Mouse (Mus musculus) forebrain, embryonic 13.5 days (tissue): Measurements from ENCODE around the gene Map4k5. TPM values are rescaled to one million over a fixed set of nuclear protein-coding genes. Genes with fewer than 3 reads are reported as not detected.
A peak's percentile ranks its signal among the peaks of the same experiment; 100 is the strongest.

ENCODE experiments used
- ATAC-seq: fragments of 200-750 bp; cut with Nextera tagmentation; 2 replicates; pipeline ENCODE4 v1.8.0; 2017
- H3K27ac ChIP-seq: fragments of 300-500 bp; sonication (generic); 2 replicates; pipeline ENCODE4 v1.5.1; 2015; ENCODE audit warnings: inconsistent platforms, mild to moderate bottlenecking, moderate library complexity
- H3K27me3 ChIP-seq: fragments of 300-500 bp; sonication (generic); 2 replicates; pipeline ENCODE4 v1.6.1; 2015; ENCODE audit warnings: mild to moderate bottlenecking, inconsistent platforms
- H3K36me3 ChIP-seq: fragments of 300-500 bp; sonication (generic); 2 replicates; pipeline ENCODE4 v1.6.1; 2015; ENCODE audit warnings: mild to moderate bottlenecking, inconsistent platforms; ENCODE audit not compliant: poor library complexity, severe bottlenecking
- H3K4me1 ChIP-seq: fragments of 300-500 bp; sonication (generic); 2 replicates; pipeline ENCODE4 v1.6.1; 2015; ENCODE audit warnings: inconsistent platforms
- H3K4me2 ChIP-seq: fragments of 300-500 bp; sonication (generic); 2 replicates; pipeline ENCODE4 v1.6.1; 2015; ENCODE audit warnings: inconsistent platforms, mild to moderate bottlenecking, moderate library complexity
- H3K4me3 ChIP-seq: fragments of 300-500 bp; sonication (generic); 2 replicates; pipeline ENCODE4 v1.5.1; 2015; ENCODE audit warnings: mild to moderate bottlenecking, inconsistent platforms
- H3K9ac ChIP-seq: fragments of 300-500 bp; sonication (generic); 2 replicates; pipeline ENCODE4 v1.6.1; 2015; ENCODE audit warnings: mild to moderate bottlenecking, inconsistent platforms
- H3K9me3 ChIP-seq: fragments of 300-500 bp; sonication (generic); replicated peaks from 2 replicates; pipeline ENCODE4 v1.6.1; 2016; ENCODE audit warnings: inconsistent platforms
- WGBS: fragments of 180-500 bp; shearing (Covaris S2); methylation state at CpG from one replicate; pipeline ENCODE4 v1.1.7; 2015; 5-methylcytosine and 5-hydroxymethylcytosine counted together
- polyA plus RNA-seq: library from polyadenylated mRNA; unstranded; fragments of >200 nt; fragmentation: Nextera tagmentation; extraction: Ambion mirVana; gene quantifications from 2 replicates; pipeline ENCODE4 v1.2.1, GENCODE M21; 2015

Map4k5 gene
- polyA plus RNA-seq, 1 experiment from 2014 or later: 24.2 TPM

GRCm38 (mm10) chr12:69796311-69796710, 96.7 kb downstream of the Map4k5 start:
- Histone ChIP-seq H3K9me3 (no peaks in the 10 kb centered on the region), H3K27ac (no peak overlapping the region), H3K36me3 (no peaks in the 10 kb centered on the region), H3K27me3 (no peaks in the 10 kb centered on the region), H3K4me1 (peaks cover under 1% of the 10 kb centered on the region; the same call in 1 of the 2 replicates), H3K9ac (no peak overlapping the region), H3K4me2 (no peak overlapping the region), H3K4me3 (no peak overlapping the region)
- ATAC-seq: no peak
- 90% methylated on average over 3 of the region's 3 CpGs for WGBS

GRCm38 (mm10) chr12:69790530-69791505, 102.2 kb downstream of the Map4k5 start, which contains the start of gene Cdkl1:
Gene Cdkl1 (minus strand): TSS chr12:69791267.
- no peaks in the 10 kb centered on the region for H3K36me3 ChIP-seq
- peak; percentile 93 for ATAC-seq
- peak within 1 kb of the TSS; percentile 58 for H3K4me3 ChIP-seq
- peak within 1 kb of the TSS; percentile 72 for H3K9ac ChIP-seq
- peaks cover 5% of the 10 kb centered on the region; the same call in 1 of the 2 replicates for H3K27me3 ChIP-seq
- H3K9me3 ChIP-seq: no peaks in the 10 kb centered on the region
- WGBS: 2% methylated on average over 45 of the region's 45 CpGs
- peaks cover 15% of the 10 kb centered on the region for H3K4me1 ChIP-seq
- no peak within 1 kb of the TSS; the same call in 1 of the 2 replicates for H3K27ac ChIP-seq
- H3K4me2 ChIP-seq: peak within 1 kb of the TSS; percentile 97

- peak overlapping the region; percentile 58 for H3K4me3 ChIP-seq
- ATAC-seq: peak; percentile 17; the same call in 1 of the 2 replicates
- H3K27ac ChIP-seq: no peak overlapping the region
- peak overlapping the region; percentile 97 for H3K4me2 ChIP-seq
- H3K27me3 ChIP-seq: peaks cover 5% of the 10 kb centered on the region; the same call in 1 of the 2 replicates
- no peaks in the 10 kb centered on the region for H3K9me3 ChIP-seq
- 32% methylated on average over 27 of the region's 27 CpGs for WGBS
- no peaks in the 10 kb centered on the region for H3K36me3 ChIP-seq
- peak overlapping the region; percentile 72 for H3K9ac ChIP-seq
- peaks cover 15% of the 10 kb centered on the region for H3K4me1 ChIP-seq
Observed at GRCm38 (mm10) chr12:69789766-69790529, 103.1 kb downstream of the Map4k5 start.

- H3K9me3 ChIP-seq: no peaks in the 10 kb centered on the region
- no peak overlapping the region for H3K9ac ChIP-seq
- H3K4me3 ChIP-seq: no peak overlapping the region
- no peak overlapping the region for H3K4me2 ChIP-seq
- ATAC-seq: no peak
- peaks cover 15% of the 10 kb centered on the region for H3K4me1 ChIP-seq
- H3K27me3 ChIP-seq: peaks cover 5% of the 10 kb centered on the region; the same call in 1 of the 2 replicates
- no peak overlapping the region for H3K27ac ChIP-seq
- H3K36me3 ChIP-seq: no peaks in the 10 kb centered on the region
- WGBS: 91% methylated on average over 5 of the region's 5 CpGs
Observed at GRCm38 (mm10) chr12:69788380-69788779, 104.6 kb downstream of the Map4k5 start.

- H3K36me3 ChIP-seq: no peaks in the 10 kb centered on the region
- ATAC-seq: no peak
- H3K27ac ChIP-seq: no peak overlapping the region
- peaks cover 7% of the 10 kb centered on the region for H3K4me1 ChIP-seq
- no peak overlapping the region for H3K9ac ChIP-seq
- WGBS: 89% methylated on average over 9 of the region's 9 CpGs
- no peak overlapping the region for H3K4me3 ChIP-seq
- H3K9me3 ChIP-seq: no peaks in the 10 kb centered on the region
- H3K4me2 ChIP-seq: no peak overlapping the region
- peaks cover 5% of the 10 kb centered on the region; the same call in 1 of the 2 replicates for H3K27me3 ChIP-seq
Observed at GRCm38 (mm10) chr12:69785471-69785870, 107.5 kb downstream of the Map4k5 start.

- no peak overlapping the region for H3K27ac ChIP-seq
- H3K27me3 ChIP-seq: no peaks in the 10 kb centered on the region
- H3K4me3 ChIP-seq: no peak overlapping the region
- ATAC-seq: no peak
- H3K36me3 ChIP-seq: no peaks in the 10 kb centered on the region
- H3K4me2 ChIP-seq: no peak overlapping the region
- no peaks in the 10 kb centered on the region for H3K4me1 ChIP-seq
- H3K9ac ChIP-seq: no peak overlapping the region
- WGBS: 59% methylated on average over 6 of the region's 6 CpGs
- H3K9me3 ChIP-seq: no peaks in the 10 kb centered on the region
Observed at GRCm38 (mm10) chr12:69783247-69784025, 109.6 kb downstream of the Map4k5 start.

GRCm38 (mm10) chr12:69781935-69782650, 110.9 kb downstream of the Map4k5 start:
- no peak for ATAC-seq
- Histone ChIP-seq H3K9ac (no peak overlapping the region; the same call in 1 of the 2 replicates), H3K4me1 (no peaks in the 10 kb centered on the region), H3K9me3 (no peaks in the 10 kb centered on the region), H3K27ac (no peak overlapping the region), H3K36me3 (no peaks in the 10 kb centered on the region), H3K27me3 (no peaks in the 10 kb centered on the region), H3K4me2 (no peak overlapping the region), H3K4me3 (no peak overlapping the region)
- 87% methylated on average over 10 of the region's 10 CpGs for WGBS

- 76% methylated on average over 8 of the region's 8 CpGs for WGBS
- no peak for ATAC-seq
- no peaks in the 10 kb centered on the region for H3K36me3 ChIP-seq
- H3K27ac ChIP-seq: no peak overlapping the region
- H3K4me1 ChIP-seq: no peaks in the 10 kb centered on the region
- no peaks in the 10 kb centered on the region for H3K9me3 ChIP-seq
- H3K4me3 ChIP-seq: no peak overlapping the region
- no peaks in the 10 kb centered on the region for H3K27me3 ChIP-seq
- no peak overlapping the region for H3K9ac ChIP-seq
- H3K4me2 ChIP-seq: no peak overlapping the region
Observed at GRCm38 (mm10) chr12:69781480-69781879, 111.5 kb downstream of the Map4k5 start.

- no peak overlapping the region for H3K27ac ChIP-seq
- no peak for ATAC-seq
- H3K9ac ChIP-seq: no peak overlapping the region
- H3K4me2 ChIP-seq: no peak overlapping the region
- no peaks in the 10 kb centered on the region for H3K9me3 ChIP-seq
- H3K4me1 ChIP-seq: no peaks in the 10 kb centered on the region
- WGBS: 70% methylated on average over 2 of the region's 2 CpGs
- no peak overlapping the region for H3K4me3 ChIP-seq
- H3K36me3 ChIP-seq: no peaks in the 10 kb centered on the region
- H3K27me3 ChIP-seq: no peaks in the 10 kb centered on the region
Observed at GRCm38 (mm10) chr12:69777957-69778356, 115.0 kb downstream of the Map4k5 start.

GRCm38 (mm10) chr12:69777341-69777730, 115.7 kb downstream of the Map4k5 start:
- Histone ChIP-seq H3K4me2 (no peak overlapping the region), H3K27ac (no peak overlapping the region), H3K36me3 (no peaks in the 10 kb centered on the region), H3K27me3 (no peaks in the 10 kb centered on the region), H3K4me3 (no peak overlapping the region), H3K9ac (no peak overlapping the region), H3K4me1 (no peaks in the 10 kb centered on the region), H3K9me3 (no peaks in the 10 kb centered on the region)
- no peak for ATAC-seq
- 89% methylated on average over 6 of the region's 6 CpGs for WGBS
